Mouse (Mus musculus): ENCODE results near the gene Olfr1323.

DNA sequence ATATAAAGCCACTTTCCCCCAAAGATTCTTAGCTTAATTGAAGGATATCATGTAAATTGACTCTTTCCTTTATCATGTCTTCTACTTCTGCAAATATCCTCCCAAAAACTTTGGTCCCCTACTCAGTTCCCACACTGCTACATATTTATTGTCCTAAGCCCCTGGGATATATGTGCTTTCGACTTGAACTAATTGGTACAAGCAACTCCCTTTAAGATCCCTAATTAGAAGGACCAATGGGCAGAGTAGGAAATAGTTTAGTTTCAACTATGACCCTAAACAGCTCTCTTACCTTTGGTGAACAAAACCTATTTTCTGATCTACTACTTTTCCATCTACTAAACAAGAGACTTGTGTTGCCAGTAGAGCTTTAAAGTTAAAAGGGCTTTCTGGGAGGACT is at the start of gene Olfr1323:
- TF ChIP-seq TAL1 (IDR thresholded peaks at IDR 0.05; ENCODE audit: low read length) (no peak), GATA1 (IDR thresholded peaks at IDR 0.05; ENCODE audit: low read length) (no peak)
